Mouse (Mus musculus): Measurements from ENCODE around the gene Rnf185.
A peak's percentile ranks its signal among the peaks of the same experiment; 100 is the strongest.

Rnf185 gene

DNA sequence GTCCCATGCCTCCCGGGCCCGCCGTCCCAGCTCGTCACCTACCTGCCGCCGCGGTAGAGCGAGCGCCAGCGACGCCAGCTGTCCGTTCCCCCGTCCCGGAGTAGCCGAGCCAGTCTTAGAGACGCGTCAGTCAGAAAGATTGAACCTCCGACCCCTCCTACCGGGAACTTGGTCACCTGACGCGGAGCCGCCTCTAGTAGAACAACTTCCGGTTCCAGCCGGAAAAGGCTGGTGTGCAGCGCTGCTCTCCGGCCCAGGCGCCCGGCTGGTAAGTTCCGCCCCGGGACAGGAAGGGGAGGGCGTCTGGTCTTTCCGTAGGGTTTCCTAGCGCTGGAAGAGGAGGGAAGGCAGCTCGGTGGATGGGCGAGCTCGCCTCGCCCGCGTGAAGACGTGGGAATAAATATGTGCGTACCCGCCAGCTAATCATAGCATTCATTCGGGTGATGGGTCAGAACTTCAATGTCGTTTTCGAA, at the start of gene Rnf185:
Rnf185 (minus strand) TSS at position 197 of the 473 bp plus-strand sequence.
- peak; percentile 96 for DNase-seq (ENCODE audit: low spot score)

DNA sequence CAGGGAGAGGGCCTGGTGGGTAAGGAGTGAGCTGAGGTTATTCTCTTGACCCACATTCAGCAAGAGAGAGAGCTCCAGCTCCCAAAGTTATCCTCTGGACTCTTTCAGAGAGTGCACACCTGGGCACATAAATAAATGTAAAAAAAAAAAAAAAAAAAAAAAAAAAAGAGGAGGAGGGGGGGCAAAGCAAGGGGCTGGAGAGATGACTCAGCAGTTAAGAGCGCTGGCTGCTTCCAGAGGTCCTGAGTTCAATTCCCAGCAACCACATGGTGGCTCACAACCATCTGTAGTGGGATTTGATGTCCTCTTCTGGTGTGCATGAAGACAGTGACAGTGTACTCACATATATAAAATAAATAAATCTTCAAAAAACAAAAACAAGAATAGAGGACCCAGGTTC, 45.1 kb upstream of the Rnf185 start:
- no peak for DNase-seq (ENCODE audit: low spot score)

DNA sequence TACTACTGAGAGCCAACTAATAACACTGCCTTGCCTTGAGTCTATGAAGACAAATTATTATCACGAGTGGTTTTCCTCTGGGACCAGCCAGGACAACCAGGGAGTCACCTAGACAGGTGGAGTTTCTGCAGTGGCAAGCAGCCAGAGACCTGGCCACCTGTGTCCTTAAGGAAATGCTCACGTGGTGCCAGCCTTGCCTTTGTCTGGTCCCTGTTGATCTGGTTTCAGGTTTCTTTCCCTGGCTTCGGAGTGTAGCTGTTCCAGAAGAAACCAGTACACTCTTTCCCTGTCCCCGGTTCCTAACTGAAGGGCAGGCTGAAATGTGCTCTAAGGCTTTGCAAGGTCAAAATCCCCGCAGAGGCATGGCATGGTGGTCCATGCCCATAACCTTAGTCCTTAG, 44.6 kb upstream of the Rnf185 start:
- DNase-seq (ENCODE audit: low spot score), result no peak

DNA sequence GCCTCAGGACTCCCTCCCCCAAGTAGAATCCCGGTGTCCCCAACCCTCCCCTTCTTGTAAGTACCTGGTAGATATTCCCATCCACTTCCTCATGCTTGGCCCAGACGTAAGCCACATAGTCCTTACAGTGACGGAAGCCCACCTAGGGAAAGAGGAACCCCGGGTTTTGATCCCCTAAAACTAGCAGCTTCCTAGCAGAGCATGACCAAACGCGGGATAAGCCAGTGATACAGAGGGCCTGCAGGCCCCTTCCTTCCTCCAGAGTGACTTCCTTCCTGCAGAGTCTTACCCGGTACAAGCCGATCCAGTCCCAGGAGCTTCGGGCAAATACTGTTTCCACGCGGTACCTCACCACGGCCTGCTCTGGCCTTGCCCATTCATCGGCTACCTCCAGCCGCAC, 43.3 kb upstream of the Rnf185 start:
- DNase-seq (ENCODE audit: low spot score), result no peak

DNA sequence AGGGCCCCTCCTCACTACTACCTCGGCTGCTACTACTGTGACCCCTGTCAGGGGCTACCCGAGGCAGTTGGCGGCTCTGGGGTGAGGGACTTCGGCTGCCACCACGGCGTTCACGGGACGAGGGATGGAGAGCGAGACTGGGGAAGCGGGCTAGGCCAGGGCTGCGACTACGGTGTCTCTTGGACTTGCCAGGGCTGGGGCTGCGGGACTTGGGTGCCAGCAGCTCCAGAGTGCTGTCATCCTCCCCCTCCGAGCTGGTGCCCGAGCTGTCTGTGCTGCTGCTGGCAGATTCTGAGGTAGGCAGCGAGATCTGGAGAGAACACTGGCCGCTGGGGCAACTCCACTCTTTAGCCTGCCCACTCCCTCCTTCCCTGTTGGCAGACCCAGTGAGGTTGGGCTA, 42.7 kb upstream of the Rnf185 start:
- no peak for DNase-seq (ENCODE audit: low spot score)

DNA sequence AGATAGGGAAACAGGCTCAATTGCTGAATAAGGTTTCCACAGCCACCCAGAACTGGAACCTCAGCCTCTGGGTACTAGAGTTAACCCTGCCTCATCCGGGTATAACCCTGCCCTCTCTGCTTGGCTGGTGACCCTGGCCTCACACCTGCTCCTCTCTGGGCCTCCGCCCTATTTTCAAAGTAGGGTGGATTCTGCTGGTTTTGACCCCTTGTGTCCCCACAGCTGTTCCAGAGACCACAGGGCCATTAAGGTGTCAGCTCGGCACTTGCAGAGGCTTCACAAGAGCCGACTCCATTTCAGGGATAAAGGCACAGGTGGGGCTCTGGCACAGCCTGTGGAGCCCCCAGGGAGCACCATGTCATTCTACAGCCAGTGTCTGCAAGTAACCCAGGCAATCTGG, 40.6 kb upstream of the Rnf185 start:
- DNase-seq (ENCODE audit: low spot score), result no peak

DNA sequence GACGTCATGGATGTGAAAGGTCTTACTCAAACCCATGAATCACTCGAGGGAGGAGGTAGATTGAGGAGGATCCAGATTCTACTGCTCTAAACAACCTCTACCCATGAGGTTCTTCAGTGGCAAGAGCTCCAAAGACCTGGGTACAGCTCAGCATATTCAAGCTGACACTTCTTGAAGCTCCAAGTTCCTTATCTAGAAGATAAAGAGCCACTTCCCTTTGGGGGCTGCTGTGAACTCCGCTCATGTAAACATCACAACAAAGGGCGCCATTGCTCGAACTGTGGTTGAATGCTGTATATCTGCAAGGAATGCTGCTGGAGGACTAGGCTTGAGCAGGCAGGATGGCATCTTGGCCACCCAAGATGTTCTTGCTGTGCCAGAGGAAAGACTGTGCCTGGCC, 36.9 kb upstream of the Rnf185 start:
- no peak for DNase-seq (ENCODE audit: low spot score)

DNA sequence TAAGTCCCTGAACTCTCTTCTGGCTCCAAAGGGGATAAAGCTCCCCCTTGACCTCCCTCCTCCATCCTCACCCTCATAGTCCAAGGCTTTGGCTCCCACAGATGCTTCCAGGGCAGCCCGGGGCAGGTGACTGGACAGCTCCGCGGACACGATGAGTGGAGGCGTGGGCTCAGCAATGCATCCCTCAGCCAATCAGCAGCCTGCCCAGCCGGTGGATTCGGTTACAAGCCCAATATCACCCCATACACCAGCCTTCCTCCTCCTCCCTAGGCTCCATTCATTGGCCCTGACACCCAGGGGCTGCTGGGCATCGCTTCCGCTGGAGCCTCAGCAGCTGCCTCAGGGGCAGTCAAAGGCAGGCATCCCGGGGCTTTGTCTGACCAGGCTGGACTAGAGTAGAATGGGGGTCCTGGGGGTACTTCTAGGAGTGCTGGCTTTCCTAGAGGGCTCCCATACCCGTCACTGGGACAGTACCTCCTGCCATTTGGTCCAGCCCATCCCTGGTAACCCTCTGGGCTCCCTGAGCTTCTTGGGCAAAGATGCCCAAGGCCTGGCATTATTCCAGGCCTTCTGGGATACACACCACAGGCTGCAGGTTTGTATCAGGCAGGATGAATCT, 35.9 kb upstream of the Rnf185 start, which contains the start of gene Pla2g3:
Pla2g3 (plus strand) TSS at position 333 of the 619 bp plus-strand sequence.
- no peak for DNase-seq (ENCODE audit: low spot score)

DNA sequence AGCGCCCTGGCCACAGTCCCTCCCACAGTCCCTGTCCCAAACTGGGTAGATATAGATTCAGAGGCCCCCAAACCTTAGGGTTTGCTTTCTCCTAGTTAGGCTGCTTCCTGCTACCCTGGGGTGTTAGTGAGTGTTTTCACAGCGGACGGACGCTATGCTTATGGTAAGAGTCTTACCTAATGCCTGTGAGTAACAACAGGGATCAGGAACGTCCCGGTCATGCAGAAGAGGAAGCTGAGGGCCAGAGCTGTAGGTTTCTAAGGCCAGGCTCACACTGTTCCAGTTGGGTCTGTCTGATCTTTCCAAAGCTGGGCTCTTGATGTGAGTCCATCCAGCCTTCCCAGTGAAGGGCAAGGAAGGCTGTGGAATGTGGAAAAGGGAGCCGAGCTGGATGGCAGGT, 34.2 kb upstream of the Rnf185 start:
- DNase-seq (ENCODE audit: low spot score), result no peak

DNA sequence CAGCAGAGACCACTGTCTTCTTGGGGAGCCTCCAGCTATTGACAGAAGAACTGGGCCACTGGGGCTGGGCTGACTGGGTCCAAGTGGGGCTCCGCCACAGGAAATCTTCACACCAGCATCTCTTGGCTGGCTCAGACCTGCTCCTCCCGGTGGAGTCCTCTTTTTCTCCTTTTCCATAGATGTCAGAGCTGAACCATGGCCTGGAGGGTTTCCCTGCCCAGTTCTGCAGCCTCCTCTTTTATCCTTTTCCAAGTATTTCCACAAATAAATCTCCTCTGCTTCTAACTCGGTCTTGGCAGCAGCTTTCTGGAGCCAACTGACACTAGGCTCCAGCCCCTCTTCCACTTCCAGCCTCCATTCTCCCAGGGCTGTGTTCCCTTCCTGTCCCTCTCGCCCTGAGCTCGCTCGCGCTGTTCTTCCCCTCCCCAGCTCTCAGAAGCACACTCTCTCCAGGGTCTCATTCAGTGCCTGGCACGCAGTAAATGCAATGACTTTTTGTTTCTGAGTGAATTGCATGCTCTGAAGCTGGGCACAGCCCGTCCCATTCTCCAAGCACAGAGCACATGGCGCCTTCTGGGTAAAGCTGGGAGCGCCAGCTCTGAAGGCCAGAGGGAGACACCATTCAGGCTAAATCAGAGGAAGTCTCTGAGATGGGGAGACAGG, 31.9 kb upstream of the Rnf185 start:
- no peak for DNase-seq (ENCODE audit: low spot score)

DNA sequence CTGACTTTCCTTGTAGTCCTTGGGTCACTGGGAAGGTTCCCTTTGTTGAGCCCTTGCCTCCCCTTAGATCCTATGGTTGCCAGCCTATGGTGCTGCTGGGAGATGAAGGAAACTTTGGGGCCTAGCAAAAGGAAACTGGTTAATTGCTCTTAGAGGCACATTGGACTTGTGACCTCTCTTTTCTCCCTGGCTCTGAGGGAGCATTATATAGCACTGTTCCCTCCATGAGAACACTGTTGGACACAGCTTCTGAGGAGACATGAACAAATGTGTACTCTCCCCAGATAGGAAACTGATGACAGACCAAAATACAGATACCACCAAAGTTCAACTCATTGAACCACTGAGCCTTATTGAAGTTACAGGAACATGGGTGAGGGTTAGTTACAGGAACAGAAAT, 23.3 kb upstream of the Rnf185 start:
- DNase-seq (ENCODE audit: low spot score), result no peak

DNA sequence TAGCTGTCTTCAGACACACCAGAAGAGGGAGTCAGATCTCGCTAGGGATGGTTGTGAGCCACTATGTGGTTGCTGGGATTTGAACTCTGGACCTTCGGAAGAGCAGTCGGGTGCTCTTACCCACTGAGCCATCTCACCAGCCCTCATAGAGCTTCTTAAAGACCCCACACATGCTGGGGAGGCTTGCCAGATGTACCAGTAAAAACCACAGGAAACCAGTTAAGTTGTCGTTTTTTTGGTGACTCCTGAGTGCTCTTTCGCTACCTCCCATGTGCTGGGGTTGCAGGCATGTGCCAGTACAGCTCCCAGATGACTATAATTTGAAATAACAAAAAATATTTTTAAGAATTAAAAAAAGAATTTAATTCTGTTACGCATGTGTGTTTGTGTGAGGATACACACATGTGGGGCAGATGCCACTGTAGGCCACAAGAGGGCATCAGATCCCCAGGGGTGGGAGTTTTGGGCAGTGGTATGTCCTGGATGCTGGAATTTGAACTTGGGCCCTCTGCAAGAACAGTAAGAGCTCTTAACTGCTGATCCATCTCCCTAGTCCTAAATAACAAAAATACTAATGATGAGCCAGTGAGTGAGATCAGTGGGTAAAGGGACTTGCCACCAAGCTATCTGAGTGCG, 22.4 kb upstream of the Rnf185 start:
- DNase-seq (ENCODE audit: low spot score), result no peak

DNA sequence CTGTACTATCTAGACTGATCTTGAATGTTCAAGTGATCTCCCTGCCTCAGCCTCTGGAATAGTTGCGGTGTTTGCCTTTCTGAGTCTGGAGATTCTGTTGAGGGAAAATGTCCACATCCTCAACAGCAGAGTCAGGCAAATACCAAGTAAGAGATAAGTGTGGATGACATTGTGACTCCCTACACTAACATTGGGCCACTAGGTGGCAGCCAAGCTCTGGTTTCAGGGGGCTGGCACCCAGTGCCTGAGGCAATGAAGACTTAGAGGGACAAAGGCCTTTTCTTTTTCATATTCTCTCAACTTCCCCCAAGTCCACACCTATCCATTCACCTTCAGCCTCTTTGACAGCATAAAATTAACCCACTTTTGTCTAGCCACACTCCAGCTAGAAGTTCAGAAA, 20.3 kb upstream of the Rnf185 start:
- DNase-seq (ENCODE audit: low spot score), result peak; percentile 77

DNA sequence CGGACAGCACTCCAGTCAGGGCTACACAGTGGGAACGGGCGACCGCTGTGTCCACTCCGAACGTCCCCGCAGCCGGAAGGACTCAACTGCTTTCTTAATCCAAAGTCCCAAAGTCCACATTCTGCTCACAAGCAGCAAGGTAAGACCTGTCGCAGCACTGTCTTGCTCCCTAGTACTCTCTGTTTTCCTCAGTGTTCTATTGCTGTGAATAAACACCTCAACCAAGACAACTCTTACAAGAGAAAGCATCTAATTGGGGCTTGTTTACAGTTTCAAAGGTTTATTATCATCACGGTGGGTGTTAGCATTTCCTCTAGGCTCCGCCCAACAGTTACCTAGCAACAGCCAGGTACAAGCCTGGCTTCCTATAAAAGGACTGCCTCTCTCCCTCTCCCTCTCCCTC, 19.3 kb upstream of the Rnf185 start:
- DNase-seq (ENCODE audit: low spot score), result peak; percentile 80

DNA sequence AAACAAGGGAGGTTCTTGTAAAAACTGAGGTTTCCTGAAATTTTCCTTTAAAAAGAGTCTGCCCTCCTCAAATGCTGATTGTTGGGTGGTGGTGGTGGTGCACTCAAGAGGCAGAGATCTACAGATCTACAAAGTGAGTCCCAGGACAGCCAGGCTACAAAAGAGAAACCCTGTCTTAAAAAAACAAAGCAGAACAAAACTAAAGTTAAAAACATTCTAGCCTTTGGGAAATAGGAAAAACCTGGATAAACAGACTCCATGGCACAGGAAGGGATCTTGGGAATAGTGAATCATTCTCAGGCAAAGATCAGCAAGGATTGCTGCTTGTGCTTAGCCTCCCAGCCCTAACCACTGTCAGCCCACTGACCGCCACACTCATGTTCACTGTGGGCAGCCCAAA, 10.7 kb upstream of the Rnf185 start:
- no peak for DNase-seq (ENCODE audit: low spot score)

DNA sequence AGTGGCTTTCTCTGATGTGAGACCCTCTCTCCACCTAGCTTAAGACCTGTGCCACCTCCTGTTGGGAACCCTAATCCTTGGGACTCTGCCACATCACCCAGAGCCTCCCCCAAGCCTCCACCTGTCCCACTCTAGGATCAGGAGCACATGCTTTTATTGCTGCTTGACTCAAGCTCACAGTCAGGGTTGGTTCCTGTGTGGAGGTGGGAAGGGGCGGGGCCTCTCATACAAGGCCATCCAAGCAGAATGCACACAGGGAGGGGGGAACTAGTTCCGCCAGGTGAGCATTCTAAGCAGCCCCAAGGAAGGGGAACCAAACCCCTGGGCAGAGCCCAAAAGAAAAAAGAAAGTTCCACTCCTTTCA, 6.9 kb upstream of the Rnf185 start:
- DNase-seq (ENCODE audit: low spot score), result peak; percentile 60

DNA sequence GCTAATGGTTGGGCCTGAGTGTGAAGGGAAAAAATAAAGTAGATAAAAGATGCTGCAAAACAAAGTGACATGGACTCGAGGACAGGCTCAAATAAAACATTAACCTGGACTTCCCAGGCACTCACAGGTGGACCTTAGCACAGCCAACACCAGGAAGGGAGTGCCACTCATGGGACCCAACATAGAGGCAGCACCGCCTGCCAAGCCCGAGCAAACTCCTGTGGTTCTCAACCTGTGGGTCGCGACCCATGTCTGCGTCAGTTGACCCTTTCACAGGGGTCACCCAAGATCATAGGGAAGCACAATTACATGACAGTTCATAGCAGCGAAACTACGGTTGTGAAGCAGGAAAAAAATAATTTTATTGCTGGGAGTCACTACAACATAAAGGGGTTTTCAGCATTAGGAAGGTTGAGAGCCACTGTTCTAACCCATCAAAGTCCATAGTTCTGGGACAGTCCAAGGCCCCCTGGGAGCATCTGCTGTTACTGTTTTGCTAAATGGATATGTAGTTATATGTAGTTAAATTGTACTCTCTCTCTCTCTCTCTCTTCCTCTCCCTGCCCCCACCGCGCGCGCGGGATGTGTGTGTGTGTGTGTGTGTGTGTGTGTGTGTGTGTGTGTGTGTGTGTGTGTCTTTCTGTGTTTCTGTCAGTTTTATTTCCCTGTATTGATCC, 6.4 kb upstream of the Rnf185 start:
- peak; percentile 72 for DNase-seq (ENCODE audit: low spot score)

DNA sequence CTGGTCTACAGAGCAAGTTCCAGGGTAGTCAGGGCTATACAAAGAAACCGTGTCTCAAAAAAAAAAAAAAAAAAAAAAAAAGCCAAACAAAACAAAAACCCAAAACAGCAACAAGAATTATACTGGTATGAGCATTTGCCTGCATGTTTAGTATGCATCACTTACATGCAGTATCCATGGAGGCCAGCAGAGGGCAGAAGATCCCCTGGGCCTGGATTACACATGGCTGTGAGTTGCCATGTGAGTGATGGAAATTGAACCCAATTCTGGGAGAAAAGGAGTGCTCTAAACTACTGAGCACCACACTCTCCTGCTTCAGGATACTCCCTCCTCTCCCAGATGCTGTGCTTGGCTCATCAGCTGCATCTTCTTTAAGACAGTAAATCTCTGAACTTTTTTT, 4.2 kb upstream of the Rnf185 start:
- peak; percentile 36 for DNase-seq (ENCODE audit: low spot score)

DNA sequence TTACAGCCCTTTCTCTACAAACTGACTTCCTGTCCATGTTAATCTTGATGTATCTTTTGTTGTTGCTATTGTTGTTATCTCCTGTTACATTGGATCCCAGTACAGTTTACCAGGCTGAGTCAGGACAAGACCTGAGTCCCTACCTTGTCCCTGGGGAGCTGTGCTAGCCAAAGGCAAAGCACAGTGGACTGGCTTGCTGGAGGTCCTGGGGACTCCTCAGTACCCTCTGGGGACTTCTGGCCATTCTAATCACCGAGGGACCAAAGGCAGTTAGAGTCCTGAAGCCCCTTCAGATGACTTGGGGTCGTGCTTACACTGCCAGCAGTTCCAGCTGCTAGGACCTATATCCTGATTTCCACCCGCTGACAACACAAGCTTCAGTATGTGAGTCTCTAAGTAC, 2.3 kb upstream of the Rnf185 start:
- DNase-seq (ENCODE audit: low spot score), result no peak

DNA sequence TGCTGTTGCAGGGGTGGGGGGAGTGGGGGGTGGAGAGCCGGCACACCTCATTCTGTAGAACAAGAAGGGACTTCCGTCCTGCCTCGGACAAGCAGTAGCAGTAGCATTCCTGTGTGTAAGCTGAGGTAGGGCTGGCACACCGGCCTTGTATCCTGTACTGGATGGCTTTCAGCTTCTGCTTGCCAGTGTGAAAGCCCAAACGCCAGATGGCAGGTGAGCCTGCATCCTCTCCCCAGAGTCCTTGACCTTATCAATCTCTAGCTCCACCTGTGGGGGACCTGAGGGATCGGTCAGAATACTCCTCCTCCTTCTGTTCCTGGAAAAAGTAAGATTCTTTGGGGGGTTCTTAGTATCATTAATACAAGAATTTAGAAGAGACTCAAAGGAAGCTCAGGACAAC, 1.3 kb upstream of the Rnf185 start:
- DNase-seq (ENCODE audit: low spot score), result no peak

DNA sequence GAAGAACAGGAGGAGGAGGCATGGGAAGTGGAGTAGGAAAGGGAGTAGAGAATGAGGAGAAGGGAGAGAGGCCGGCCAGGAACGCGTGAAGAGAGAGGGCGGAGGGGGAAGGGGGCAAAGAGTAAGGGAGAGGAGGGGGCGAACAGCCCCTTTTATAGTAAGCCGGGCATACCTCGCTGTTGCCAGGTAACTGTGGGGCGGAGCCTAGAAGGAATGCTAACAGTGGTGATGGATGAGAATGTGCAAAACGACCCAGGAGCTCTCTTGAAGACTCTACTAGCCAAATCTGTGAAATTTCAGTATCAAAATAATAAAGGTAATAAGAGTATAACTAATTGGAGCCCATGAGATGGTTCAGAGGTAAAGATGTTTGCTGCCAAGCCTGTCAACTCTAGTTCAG, 606 bp upstream of the Rnf185 start:
- DNase-seq (ENCODE audit: low spot score), result peak; percentile 50

DNA sequence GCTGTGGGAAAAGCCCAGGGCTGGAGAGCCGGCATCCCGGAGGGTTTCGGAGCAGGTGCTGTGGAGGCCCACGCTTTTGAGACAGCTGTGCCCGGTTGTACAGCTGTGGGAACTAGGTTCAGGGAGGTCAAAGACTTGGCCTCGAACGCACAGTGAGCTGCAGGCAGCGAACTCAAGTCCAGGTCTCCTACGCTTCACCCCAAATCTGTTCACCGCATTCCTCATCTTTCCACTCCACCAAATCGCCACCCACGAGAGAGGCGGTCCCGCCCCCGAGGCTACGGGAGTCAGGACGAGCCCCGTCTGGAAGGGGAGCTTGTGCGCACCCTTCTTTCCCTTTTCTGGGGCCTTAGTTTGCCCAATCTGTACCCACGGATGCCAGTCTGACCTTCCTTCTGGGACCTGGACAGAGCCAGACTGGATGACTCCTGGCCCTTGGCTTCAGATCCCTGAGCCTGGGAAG, 431 bp downstream of the Rnf185 start:
- DNase-seq (ENCODE audit: low spot score), result no peak

DNA sequence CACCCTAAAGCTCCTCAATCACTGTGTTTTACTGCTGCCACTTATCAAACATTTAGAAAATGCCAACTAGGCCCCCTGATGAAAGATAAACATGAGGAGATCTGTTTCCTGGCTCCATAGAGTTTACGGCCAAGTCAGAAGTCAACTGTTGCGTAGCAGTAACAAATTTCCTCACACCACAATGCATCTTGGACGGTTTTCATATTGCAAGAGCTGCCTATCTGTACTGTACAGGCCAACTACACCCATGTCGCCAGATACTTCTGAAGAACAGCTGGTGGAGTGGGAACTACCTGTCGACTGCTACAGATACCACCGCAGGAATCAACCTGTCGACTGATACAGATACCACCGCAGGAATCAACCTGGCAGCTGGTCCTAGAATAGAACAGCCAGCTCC, 7.3 kb downstream of the Rnf185 start:
- no peak for DNase-seq (ENCODE audit: low spot score)

Measured in yolk sac, embryonic 10.5 days (tissue).